Mouse (Mus musculus) small intestine, adult 2 months (tissue): ENCODE results near the gene Cmtm2a.

Experiments used
- CTCF ChIP-seq: fragments of 200-500 bp; IDR thresholded peaks from 2 replicates; pipeline ENCODE4 v1.5.1; 2012; ENCODE audit warnings: low read depth, mild to moderate bottlenecking, control low read depth, inconsistent platforms, low read length, moderate library complexity, mixed read lengths; ENCODE audit not compliant: insufficient replicate concordance, insufficient read length; ENCODE audit errors: extremely low read depth
- POLR2A ChIP-seq: fragments of 200-500 bp; IDR thresholded peaks from 2 replicates; pipeline ENCODE4 v1.6.1; 2012; ENCODE audit warnings: low read depth, mild to moderate bottlenecking, control low read depth, inconsistent platforms, low read length, moderate library complexity

GRCm38 (mm10) chr8:104232039-104232438, 60.9 kb downstream of the Cmtm2a start:
- TF ChIP-seq CTCF (no peak), POLR2A (no peak)
